Mouse (Mus musculus): ENCODE data around the gene Faim. TPM values are rescaled to one million over a fixed set of nuclear protein-coding genes. Genes with fewer than 3 reads are reported as not detected.

Faim gene
- polyA plus RNA-seq, 1 experiment from 2014 or later: 131 TPM

DNA sequence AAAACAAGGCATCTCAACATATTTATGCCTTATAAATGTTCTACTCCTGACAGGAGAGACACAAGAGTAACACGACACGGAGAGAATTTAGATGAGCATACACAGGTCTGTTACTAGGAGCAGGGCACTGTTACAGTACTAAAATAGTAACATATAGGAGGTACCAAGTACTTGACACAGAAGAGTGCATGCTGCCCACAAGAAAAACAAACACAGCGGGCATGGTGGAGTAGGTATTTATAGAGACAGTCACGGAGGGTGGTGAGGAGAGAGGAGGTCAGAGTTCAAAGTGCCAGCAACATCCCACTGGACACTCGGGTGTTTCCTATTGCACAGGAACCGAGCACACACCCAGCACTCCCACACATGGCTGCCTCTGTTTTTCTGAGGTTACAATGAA lies 63.6 kb downstream of the Faim start:
- H3K4me3 ChIP-seq (ENCODE audit: inconsistent target): no peak overlapping the region
- 93% methylated on average over 6 of the region's 6 CpGs for WGBS (ENCODE audit: missing documents)
- H3K79me2 ChIP-seq (ENCODE audit: inconsistent target): no peaks in the 10 kb centered on the region
- H3K36me3 ChIP-seq (ENCODE audit: inconsistent target): peaks cover 79% of the 10 kb centered on the region
- no peak overlapping the region for H3K27ac ChIP-seq

Other genes starting within 250 kb of the Faim start
- not detected in 3 replicates for gene Prr23a1, start 143.9 kb upstream of the Faim start, polyA plus RNA-seq (2018)
- not detected in 3 replicates for gene Prr23a2, start 129.9 kb upstream of the Faim start, polyA plus RNA-seq (2018)
- not detected in 3 replicates for gene Prr23a3, start 121.6 kb upstream of the Faim start, polyA plus RNA-seq (2018)
- gene 7420426K07Rik, start 83.3 kb upstream of the Faim start, polyA plus RNA-seq (2018): not detected in 3 replicates
- gene Foxl2, start 31.1 kb upstream of the Faim start, polyA plus RNA-seq (2018): not detected in 3 replicates
- gene Gm1123, start 49.3 kb downstream of the Faim start, polyA plus RNA-seq (2018): not detected in 3 replicates
- 14.2 to 21.3 TPM (median 19.7 TPM) in 3 replicates for gene Pik3cb, start 154.2 kb downstream of the Faim start, polyA plus RNA-seq (2018)